Mouse (Mus musculus): ENCODE results near the gene Znhit1. TPM values are rescaled to one million over a fixed set of nuclear protein-coding genes. Genes with fewer than 3 reads are reported as not detected.

Znhit1 gene
- polyA plus RNA-seq, 1 experiment from 2014 or later = 119 TPM

- H3K27ac ChIP-seq = no peak overlapping the region
- H3K36me3 ChIP-seq = no peaks in the 10 kb centered on the region
- H3K9me3 ChIP-seq (replicated peaks) = no peaks in the 10 kb centered on the region
- H3K27me3 ChIP-seq (ENCODE audit: low read depth, poor library complexity, severe bottlenecking) = no peaks in the 10 kb centered on the region
- WGBS = 90% methylated on average over 3 of the region's 3 CpGs
- no peak for DNase-seq (ENCODE audit: low spot score)
- no peaks in the 10 kb centered on the region for H3K4me1 ChIP-seq
- H3K4me3 ChIP-seq = no peak overlapping the region
Measured at GRCm38 (mm10) chr5:137015913-137016312, 28.1 kb upstream of the Znhit1 start.

GRCm38 (mm10) chr5:137012401-137012950, 24.7 kb upstream of the Znhit1 start:
- no peak overlapping the region for H3K4me3 ChIP-seq
- H3K27me3 ChIP-seq (ENCODE audit: low read depth, poor library complexity, severe bottlenecking) = no peaks in the 10 kb centered on the region
- H3K9me3 ChIP-seq (replicated peaks) = no peaks in the 10 kb centered on the region
- no peaks in the 10 kb centered on the region for H3K36me3 ChIP-seq
- WGBS = 81% methylated on average over 15 of the region's 15 CpGs
- no peak for DNase-seq (ENCODE audit: low spot score)
- no peak overlapping the region for H3K27ac ChIP-seq
- H3K4me1 ChIP-seq = no peaks in the 10 kb centered on the region

GRCm38 (mm10) chr5:137009988-137010387, 22.2 kb upstream of the Znhit1 start:
- no peaks in the 10 kb centered on the region for H3K9me3 ChIP-seq (replicated peaks)
- H3K4me1 ChIP-seq = no peaks in the 10 kb centered on the region
- H3K27me3 ChIP-seq (ENCODE audit: low read depth, poor library complexity, severe bottlenecking) = no peaks in the 10 kb centered on the region
- 41% methylated on average over 3 of the region's 3 CpGs for WGBS
- H3K36me3 ChIP-seq = no peaks in the 10 kb centered on the region
- H3K27ac ChIP-seq = no peak overlapping the region
- peak; percentile 54 for DNase-seq (ENCODE audit: low spot score)
- no peak overlapping the region for H3K4me3 ChIP-seq

GRCm38 (mm10) chr5:137007276-137007675, 19.5 kb upstream of the Znhit1 start:
- Histone ChIP-seq H3K27me3 (ENCODE audit: low read depth, poor library complexity, severe bottlenecking) (no peaks in the 10 kb centered on the region), H3K36me3 (no peaks in the 10 kb centered on the region), H3K4me3 (no peak overlapping the region), H3K27ac (no peak overlapping the region), H3K4me1 (no peaks in the 10 kb centered on the region), H3K9me3 (replicated peaks) (no peaks in the 10 kb centered on the region)
- DNase-seq (ENCODE audit: low spot score) = no peak
- WGBS = 62% methylated on average over 8 of the region's 8 CpGs

GRCm38 (mm10) chr5:137000612-137001011, 12.8 kb upstream of the Znhit1 start:
- peak; percentile 57 for DNase-seq (ENCODE audit: low spot score)

GRCm38 (mm10) chr5:136999449-136999848, 11.6 kb upstream of the Znhit1 start:
- Histone ChIP-seq H3K4me1 (peaks cover 4% of the 10 kb centered on the region), H3K4me3 (no peak overlapping the region), H3K36me3 (peaks cover 19% of the 10 kb centered on the region), H3K27me3 (ENCODE audit: low read depth, poor library complexity, severe bottlenecking) (no peaks in the 10 kb centered on the region), H3K27ac (no peak overlapping the region), H3K9me3 (replicated peaks) (no peaks in the 10 kb centered on the region)
- WGBS = 63% methylated on average over 5 of the region's 5 CpGs
- no peak for DNase-seq (ENCODE audit: low spot score)

More at GRCm38 (mm10) chr5:137000612-137001011, 12.8 kb upstream of the Znhit1 start:
- H3K4me1 ChIP-seq = peaks cover 4% of the 10 kb centered on the region
- peak overlapping the region; percentile 58; the same call in 1 of the 2 replicates for H3K27ac ChIP-seq
- WGBS = 77% methylated on average over 2 of the region's 2 CpGs
- H3K27me3 ChIP-seq (ENCODE audit: low read depth, poor library complexity, severe bottlenecking) = no peaks in the 10 kb centered on the region
- H3K4me3 ChIP-seq = no peak overlapping the region
- no peaks in the 10 kb centered on the region for H3K9me3 ChIP-seq (replicated peaks)
- H3K36me3 ChIP-seq = peaks cover 8% of the 10 kb centered on the region

GRCm38 (mm10) chr5:136989801-136990200, 2.0 kb upstream of the Znhit1 start:
- 95% methylated on average over 6 of the region's 6 CpGs for WGBS
- Histone ChIP-seq H3K4me1 (peaks cover 20% of the 10 kb centered on the region), H3K4me3 (no peak overlapping the region), H3K27ac (no peak overlapping the region), H3K9me3 (replicated peaks) (no peaks in the 10 kb centered on the region), H3K27me3 (ENCODE audit: low read depth, poor library complexity, severe bottlenecking) (no peaks in the 10 kb centered on the region), H3K36me3 (peaks cover 66% of the 10 kb centered on the region)
- no peak for DNase-seq (ENCODE audit: low spot score)

GRCm38 (mm10) chr5:136988420-136988819, 599 bp upstream of the Znhit1 start:
- 84% methylated on average over 7 of the region's 7 CpGs for WGBS
- Histone ChIP-seq H3K36me3 (peaks cover 64% of the 10 kb centered on the region), H3K27me3 (ENCODE audit: low read depth, poor library complexity, severe bottlenecking) (no peaks in the 10 kb centered on the region), H3K4me3 (peak overlapping the region; percentile 77), H3K4me1 (peaks cover 20% of the 10 kb centered on the region), H3K9me3 (replicated peaks) (no peaks in the 10 kb centered on the region), H3K27ac (no peak overlapping the region)
- no peak for DNase-seq (ENCODE audit: low spot score)

- peak overlapping the region; percentile 77 for H3K4me3 ChIP-seq
- no peaks in the 10 kb centered on the region for H3K27me3 ChIP-seq (ENCODE audit: low read depth, poor library complexity, severe bottlenecking)
- WGBS = under 1% methylated on average over 67 of the region's 67 CpGs
Measured at GRCm38 (mm10) chr5:136987138-136987933, 485 bp downstream of the Znhit1 start.

GRCm38 (mm10) chr5:136986695-136987137, 1.1 kb downstream of the Znhit1 start, which contains the start of gene Plod3:
Gene Plod3, plus strand, starts transcription at chr5:136987019.
- peak; percentile 97 for DNase-seq (ENCODE audit: low spot score)
- peak within 1 kb of the TSS; percentile 97 for H3K27ac ChIP-seq
- no peaks in the 10 kb centered on the region for H3K27me3 ChIP-seq (ENCODE audit: low read depth, poor library complexity, severe bottlenecking)
- H3K36me3 ChIP-seq = peaks cover 55% of the 10 kb centered on the region
- H3K4me3 ChIP-seq = peak within 1 kb of the TSS; percentile 77
- peaks cover 23% of the 10 kb centered on the region for H3K4me1 ChIP-seq
- under 1% methylated on average over 26 of the region's 26 CpGs for WGBS
- no peaks in the 10 kb centered on the region for H3K9me3 ChIP-seq (replicated peaks)

More at GRCm38 (mm10) chr5:136987138-136987933, 485 bp downstream of the Znhit1 start:
- Histone ChIP-seq H3K27ac (peak overlapping the region; percentile 97), H3K4me1 (peaks cover 21% of the 10 kb centered on the region), H3K9me3 (replicated peaks) (no peaks in the 10 kb centered on the region), H3K36me3 (peaks cover 55% of the 10 kb centered on the region)
- DNase-seq (ENCODE audit: low spot score) = peak; percentile 86

- Histone ChIP-seq H3K36me3 (peaks cover 51% of the 10 kb centered on the region), H3K27me3 (ENCODE audit: low read depth, poor library complexity, severe bottlenecking) (no peaks in the 10 kb centered on the region)
Measured at GRCm38 (mm10) chr5:136984828-136985227, 3.0 kb downstream of the Znhit1 start.

GRCm38 (mm10) chr5:136982338-136982930, 5.4 kb downstream of the Znhit1 start:
- H3K4me3 ChIP-seq = no peak overlapping the region
- peaks cover 13% of the 10 kb centered on the region for H3K4me1 ChIP-seq
- H3K36me3 ChIP-seq = peaks cover 43% of the 10 kb centered on the region
- DNase-seq (ENCODE audit: low spot score) = peak; percentile 72
- H3K9me3 ChIP-seq (replicated peaks) = no peaks in the 10 kb centered on the region
- H3K27me3 ChIP-seq (ENCODE audit: low read depth, poor library complexity, severe bottlenecking) = no peaks in the 10 kb centered on the region
- no peak overlapping the region for H3K27ac ChIP-seq
- 56% methylated on average over 15 of the region's 16 CpGs for WGBS

More at GRCm38 (mm10) chr5:136984828-136985227, 3.0 kb downstream of the Znhit1 start:
- 59% methylated on average over 14 of the region's 14 CpGs for WGBS
- peaks cover 23% of the 10 kb centered on the region for H3K4me1 ChIP-seq
- H3K9me3 ChIP-seq (replicated peaks) = no peaks in the 10 kb centered on the region
- no peak overlapping the region for H3K27ac ChIP-seq
- no peak overlapping the region for H3K4me3 ChIP-seq
- DNase-seq (ENCODE audit: low spot score) = peak; percentile 51

GRCm38 (mm10) chr5:136980974-136981373, 6.8 kb downstream of the Znhit1 start:
- peaks cover 10% of the 10 kb centered on the region for H3K4me1 ChIP-seq
- DNase-seq (ENCODE audit: low spot score) = no peak
- no peak overlapping the region for H3K27ac ChIP-seq
- peaks cover 43% of the 10 kb centered on the region for H3K36me3 ChIP-seq
- H3K27me3 ChIP-seq (ENCODE audit: low read depth, poor library complexity, severe bottlenecking) = no peaks in the 10 kb centered on the region
- H3K9me3 ChIP-seq (replicated peaks) = no peaks in the 10 kb centered on the region
- H3K4me3 ChIP-seq = no peak overlapping the region
- WGBS = 91% methylated on average over 8 of the region's 8 CpGs

Measured in limb, embryonic 10.5 days (tissue).